Mouse (Mus musculus) heart, postnatal 0 days (tissue): ENCODE data around the gene Mlip. TPM values are rescaled to one million over a fixed set of nuclear protein-coding genes. Genes with fewer than 3 reads are reported as not detected.

Experiments
- ATAC-seq: fragments of 200-750 bp; cut with Nextera tagmentation; 2 replicates; pipeline ENCODE4 v1.8.0; 2017; ENCODE audit warnings: low read depth, moderate number of reproducible peaks, moderate library complexity; ENCODE audit not compliant: insufficient read depth
- DNase-seq: peaks from one replicate; pipeline ENCODE4 v3.0.0-alpha.2; 2016; ENCODE audit warnings: low spot score
- H3K27ac ChIP-seq: fragments of 300-500 bp; sonication (generic); 2 replicates; pipeline ENCODE4 v1.5.1; 2014; ENCODE audit warnings: low read depth, mild to moderate bottlenecking
- H3K27me3 ChIP-seq: fragments of 300-500 bp; sonication (generic); 2 replicates; pipeline ENCODE4 v1.6.1; 2014; ENCODE audit warnings: low read length, mixed read lengths; ENCODE audit not compliant: control insufficient read depth, insufficient read depth
- H3K36me3 ChIP-seq: fragments of 300-500 bp; sonication (generic); replicated peaks from 2 replicates; pipeline ENCODE4 v1.6.1; 2014; ENCODE audit warnings: low read length, mixed read lengths; ENCODE audit not compliant: control insufficient read depth, insufficient read depth
- H3K4me1 ChIP-seq: fragments of 300-500 bp; sonication (generic); 2 replicates; pipeline ENCODE4 v1.6.1; 2014; ENCODE audit warnings: antibody characterized with exemption; ENCODE audit not compliant: control insufficient read depth, insufficient read depth
- H3K4me2 ChIP-seq: fragments of 300-500 bp; sonication (generic); 2 replicates; pipeline ENCODE4 v1.6.1; 2014; ENCODE audit warnings: low read depth, mild to moderate bottlenecking, low read length, moderate library complexity
- H3K4me3 ChIP-seq: fragments of 300-500 bp; sonication (generic); 2 replicates; pipeline ENCODE4 v1.5.1; 2014; ENCODE audit warnings: low read depth, low read length
- H3K9ac ChIP-seq: fragments of 300-500 bp; sonication (generic); replicated peaks from 2 replicates; pipeline ENCODE4 v1.6.1; 2014; ENCODE audit warnings: low read depth, low read length, mixed read lengths
- H3K9me3 ChIP-seq: fragments of 300-500 bp; sonication (generic); replicated peaks from 2 replicates; pipeline ENCODE4 v1.6.1; 2016; ENCODE audit warnings: low read length; ENCODE audit not compliant: control insufficient read depth
- CTCF ChIP-seq: IDR thresholded peaks from 2 replicates; pipeline ENCODE4 v1.5.1; 2016; ENCODE audit warnings: antibody characterized with exemption, control low read depth, low read depth
- EP300 ChIP-seq: IDR thresholded peaks from 2 replicates; pipeline ENCODE4 v1.6.1; 2016; ENCODE audit warnings: antibody characterized with exemption, low read depth
- WGBS: fragments of 180-500 bp; shearing (Covaris S2); extraction: QIAGEN DNeasy Blood & Tissue Kit; methylation state at CpG from one replicate; pipeline ENCODE4 v1.1.7; 2014; 5-methylcytosine and 5-hydroxymethylcytosine counted together
- polyA plus RNA-seq: library from polyadenylated mRNA; unstranded; fragments of >200 nt; fragmentation: Nextera tagmentation; extraction: Ambion mirVana; gene quantifications from 2 replicates; pipeline ENCODE4 v1.2.1, GENCODE M21; 2015
- total RNA-seq: library from RNA; depleted of rRNA; stranded (reverse); fragments of >200 nt; gene quantifications from 2 replicates; pipeline ENCODE4 v1.2.3, GENCODE M21; 2014; ENCODE audit warnings: low replicate concordance

Mlip gene
- total and polyA plus RNA-seq, 2 experiments from 2014 or later = 87.9 to 93.8 TPM

DNA sequence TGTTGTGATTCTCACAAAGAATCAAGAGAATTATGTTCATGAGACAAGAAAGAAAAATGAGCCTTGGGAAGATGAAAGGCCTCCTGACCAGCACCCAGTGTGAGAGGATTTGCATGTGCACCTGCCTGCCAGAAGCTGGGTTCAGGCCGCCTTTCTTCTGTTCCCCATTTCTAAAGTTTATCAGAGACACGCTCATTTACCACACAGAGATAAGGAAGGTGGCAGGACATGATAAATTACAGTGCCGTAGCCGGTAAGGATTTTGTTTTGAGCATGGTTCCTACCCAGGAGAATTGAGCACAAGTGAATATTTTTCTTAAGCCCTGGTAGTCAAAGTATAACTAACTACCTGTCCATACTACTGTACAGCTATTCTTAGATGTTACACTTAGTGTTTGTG is 93.7 kb downstream of the Mlip start:
- no peaks in the 10 kb centered on the region for H3K36me3 ChIP-seq
- ATAC-seq (no peak), DNase-seq (no peak)
- no peaks in the 10 kb centered on the region for H3K27me3 ChIP-seq
- no peak overlapping the region for H3K4me2 ChIP-seq
- H3K4me1 ChIP-seq = 0 out of 2 replicates have a peak, but pooled peaks cover 3% of the 10 kb centered on the region
- H3K9me3 ChIP-seq = no peaks in the 10 kb centered on the region
- TF ChIP-seq EP300 (no peak), CTCF (no peak)
- 19% methylated on average over 4 of the region's 4 CpGs for WGBS
- H3K27ac ChIP-seq = 0 out of 2 replicates have a peak overlapping the region, but pooled peaks have one; percentile 38
- H3K4me3 ChIP-seq = no peak overlapping the region
- no peak overlapping the region for H3K9ac ChIP-seq

DNA sequence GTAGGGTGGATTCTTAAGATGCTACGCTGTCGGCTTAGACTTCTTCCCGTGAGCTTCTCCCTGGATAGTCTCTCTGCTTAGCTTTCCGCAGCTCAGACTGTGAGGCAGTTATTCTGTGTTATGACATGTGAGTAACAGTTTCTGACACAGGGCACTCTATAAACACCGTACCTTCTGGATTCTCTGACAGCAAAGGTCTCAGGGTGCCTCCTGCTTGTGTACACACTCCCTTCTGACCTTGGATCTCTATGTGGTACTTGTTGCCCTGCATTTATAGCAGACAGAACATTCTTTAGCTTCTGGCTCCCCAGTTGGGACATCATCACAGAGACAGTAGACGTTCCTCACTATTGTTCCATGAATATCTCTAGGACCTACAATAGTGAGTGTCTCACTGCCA is 94.5 kb downstream of the Mlip start:
- 0 out of 2 replicates have a peak, but pooled peaks cover 3% of the 10 kb centered on the region for H3K4me1 ChIP-seq
- H3K27me3 ChIP-seq = no peaks in the 10 kb centered on the region
- H3K9ac ChIP-seq = no peak overlapping the region
- ATAC-seq = no peak
- no peak overlapping the region for H3K4me3 ChIP-seq
- WGBS = 75% methylated on average over 6 of the region's 6 CpGs
- DNase-seq = no peak
- 0 out of 2 replicates have a peak overlapping the region, but pooled peaks have one; percentile 38 for H3K27ac ChIP-seq
- H3K4me2 ChIP-seq = no peak overlapping the region
- no peaks in the 10 kb centered on the region for H3K9me3 ChIP-seq
- H3K36me3 ChIP-seq = no peaks in the 10 kb centered on the region
- no peak for TF ChIP-seq CTCF
- TF ChIP-seq EP300 = no peak

DNA sequence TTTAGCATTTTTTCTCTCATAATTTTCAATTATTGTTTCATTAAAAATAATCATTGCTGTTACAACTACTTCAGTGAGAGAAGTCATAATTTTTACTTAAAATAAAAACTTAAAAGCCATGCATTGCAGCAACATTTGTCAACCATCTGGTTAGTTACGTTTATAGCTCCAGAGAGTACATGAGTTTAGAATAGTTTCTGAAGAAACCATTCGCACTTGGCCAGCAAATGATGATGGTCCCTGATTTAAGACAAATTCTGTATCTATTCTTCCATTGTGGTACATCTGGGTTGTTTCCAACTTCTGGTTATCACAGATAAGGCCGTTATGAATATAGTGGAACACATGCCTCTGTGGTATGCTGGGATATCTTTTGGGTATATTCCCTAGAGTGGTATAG is 98.3 kb downstream of the Mlip start:
- Histone ChIP-seq H3K27ac (no peak overlapping the region), H3K36me3 (no peaks in the 10 kb centered on the region), H3K9me3 (no peaks in the 10 kb centered on the region), H3K27me3 (no peaks in the 10 kb centered on the region), H3K4me3 (no peak overlapping the region), H3K4me1 (0 out of 2 replicates have a peak, but pooled peaks cover 3% of the 10 kb centered on the region), H3K4me2 (no peak overlapping the region), H3K9ac (no peak overlapping the region)
- 80% methylated on average over 3 of the region's 3 CpGs for WGBS
- TF ChIP-seq CTCF (no peak), EP300 (no peak)
- no peak for DNase-seq
- ATAC-seq = no peak

DNA sequence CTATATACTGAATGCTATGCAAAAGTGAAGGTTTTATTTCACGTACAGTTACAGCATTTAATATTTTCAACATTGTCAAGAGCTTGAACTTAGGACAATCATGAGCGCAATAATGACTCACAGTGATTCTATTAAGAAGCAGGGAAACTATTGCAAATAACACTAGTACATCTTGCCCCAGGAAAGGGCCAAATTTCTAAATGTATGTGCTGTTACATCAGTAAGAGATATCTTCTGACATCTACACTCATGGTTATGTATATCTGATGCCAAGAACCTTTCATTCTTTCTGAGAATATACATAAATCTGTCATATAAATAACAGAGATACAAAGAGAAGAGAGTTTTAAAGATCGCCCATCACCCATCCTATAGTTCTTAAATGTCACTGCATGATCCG is 100.0 kb downstream of the Mlip start:
- no peak overlapping the region for H3K4me2 ChIP-seq
- no peaks in the 10 kb centered on the region for H3K4me1 ChIP-seq
- H3K9me3 ChIP-seq = no peaks in the 10 kb centered on the region
- no peak overlapping the region for H3K27ac ChIP-seq
- 92% methylated on average over 4 of the region's 4 CpGs for WGBS
- ATAC-seq = no peak
- no peaks in the 10 kb centered on the region for H3K27me3 ChIP-seq
- DNase-seq = no peak
- TF ChIP-seq CTCF (no peak), EP300 (no peak)
- H3K9ac ChIP-seq = no peak overlapping the region
- H3K36me3 ChIP-seq = peaks cover 4% of the 10 kb centered on the region; the same call in 1 of the 2 replicates
- no peak overlapping the region for H3K4me3 ChIP-seq

DNA sequence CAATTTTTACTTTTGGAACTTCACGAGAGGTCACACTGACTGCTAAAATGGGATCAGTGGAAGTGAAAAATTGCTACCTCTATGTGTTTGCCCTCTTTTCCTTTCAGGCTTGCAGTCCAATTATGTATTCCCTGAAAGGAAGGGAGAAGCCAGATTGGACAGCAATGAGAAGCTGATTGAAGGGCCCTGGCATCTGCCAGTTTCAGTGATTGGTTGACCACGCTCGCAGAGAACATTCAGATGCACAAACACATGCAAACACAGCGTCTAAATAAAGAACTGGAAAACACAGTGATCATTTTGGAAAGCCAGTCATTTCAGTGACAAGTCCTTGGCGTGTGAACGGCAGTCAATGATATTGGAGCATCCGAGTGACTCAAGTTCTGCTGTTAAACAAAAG is 100.6 kb downstream of the Mlip start:
- 53% methylated on average over 7 of the region's 7 CpGs for WGBS

GRCm38 (mm10) chr9:77251511-77252112 is 101.2 kb downstream of the Mlip start:
- no peak overlapping the region for H3K4me3 ChIP-seq
- H3K9ac ChIP-seq = no peak overlapping the region
- no peak overlapping the region for H3K27ac ChIP-seq
- no peak overlapping the region for H3K4me2 ChIP-seq
- DNase-seq (no peak), ATAC-seq (no peak)
- H3K27me3 ChIP-seq = no peaks in the 10 kb centered on the region
- H3K36me3 ChIP-seq = peaks cover 4% of the 10 kb centered on the region; the same call in 1 of the 2 replicates
- WGBS = 75% methylated on average over 15 of the region's 18 CpGs
- TF ChIP-seq CTCF = no peak
- no peak for TF ChIP-seq EP300
- no peaks in the 10 kb centered on the region for H3K9me3 ChIP-seq
- no peaks in the 10 kb centered on the region for H3K4me1 ChIP-seq

More for the DNA sequence above, 100.6 kb downstream of the Mlip start:
- no peak for TF ChIP-seq CTCF
- no peak for TF ChIP-seq EP300
- Histone ChIP-seq H3K4me2 (no peak overlapping the region), H3K36me3 (peaks cover 4% of the 10 kb centered on the region; the same call in 1 of the 2 replicates), H3K4me3 (no peak overlapping the region), H3K4me1 (no peaks in the 10 kb centered on the region), H3K9ac (no peak overlapping the region), H3K27me3 (no peaks in the 10 kb centered on the region), H3K27ac (0 out of 2 replicates have a peak overlapping the region, but pooled peaks have one; percentile 4), H3K9me3 (no peaks in the 10 kb centered on the region)
- DNase-seq = no peak
- no peak for ATAC-seq
